Mouse (Mus musculus): ENCODE data around the gene Usp20.

DNA sequence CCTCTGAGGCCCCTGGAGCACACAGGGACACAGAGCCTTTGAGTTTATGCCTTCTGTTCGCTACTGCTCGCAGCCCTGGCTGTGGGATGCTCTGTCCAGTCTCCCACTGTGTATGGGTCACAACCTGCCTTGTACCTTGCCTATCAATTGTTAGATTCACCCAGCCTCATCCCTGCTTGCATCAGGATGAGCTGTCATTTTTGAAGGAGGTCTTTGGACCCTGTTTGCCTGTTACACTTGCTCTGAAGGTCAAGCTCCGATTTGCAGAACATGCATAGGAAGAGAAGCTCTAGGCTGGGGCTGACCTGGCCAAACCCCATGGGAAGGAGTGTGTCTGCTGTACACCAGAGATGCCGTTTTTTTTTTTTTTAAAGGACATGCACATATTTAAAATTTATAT is 24.6 kb upstream of the Usp20 start:
- TF ChIP-seq CTCF (IDR thresholded peaks at IDR 0.05; ENCODE audit: insufficient read depth, low read length) (no peak), POLR2A (IDR thresholded peaks at IDR 0.05; ENCODE audit: borderline replicate concordance, extremely low read depth, low read depth, low read length) (no peak)
